In genomic region chrX:36873765-36874164, GRCm38 (mm10) we compare ENCODE assay signal across 8 mouse cellular contexts. TPM values are rescaled to one million over a fixed set of nuclear protein-coding genes. Genes with fewer than 3 reads are reported as not detected.
DNase-seq lines count a peak whose midpoint lies in the region; ATAC-seq and TF ChIP-seq lines count a peak whose summit lies in the region.

Ube2a (plus strand) TSS chrX:36873900.
C330007P06Rik (minus strand) TSS chrX:36874111.

- H3K4me2 ChIP-seq in forebrain, embryonic 12.5 days, result peak within 1 kb of the TSS; percentile 58
- H3K4me2 ChIP-seq in liver, embryonic 13.5 days, result peak within 1 kb of the TSS; percentile 78

- H3K27ac ChIP-seq in ES-E14 (ENCODE audit: insufficient read depth, low read depth, low read length, poor library complexity, severe bottlenecking), result peak within 1 kb of the TSS; percentile 65
- peak within 1 kb of the TSS; percentile 82 for H3K27ac ChIP-seq in forebrain, embryonic 12.5 days
- H3K27ac ChIP-seq in hindbrain, embryonic 10.5 days, result peak within 1 kb of the TSS; percentile 90
- H3K27ac ChIP-seq in liver, embryonic 13.5 days, result peak within 1 kb of the TSS; percentile 69

- peak; percentile 22 for DNase-seq in cerebellum, adult 9-10 months
- DNase-seq in cerebellum, postnatal 14 days, result no peak
- no peak for DNase-seq in ES-E14 (ENCODE audit: low read depth, low spot score)
- DNase-seq in hindbrain, embryonic 10.5 days (ENCODE audit: low spot score), result no peak
- DNase-seq in liver, embryonic 13.5 days, result no peak
- no peak for DNase-seq in ovary, postnatal 10 days (ENCODE audit: low spot score)
- DNase-seq in urinary bladder, postnatal 25 days (ENCODE audit: low spot score), result no peak

- no peaks in the 10 kb centered on the region for H3K36me3 ChIP-seq in ES-E14 (ENCODE audit: control insufficient read depth, insufficient read depth, low read length, poor library complexity, severe bottlenecking)
- no peaks in the 10 kb centered on the region for H3K36me3 ChIP-seq in forebrain, embryonic 12.5 days (replicated peaks)
- H3K36me3 ChIP-seq in hindbrain, embryonic 10.5 days, result 0 out of 2 replicates have a peak, but pooled peaks cover 3% of the 10 kb centered on the region
- peaks cover 3% of the 10 kb centered on the region; the same call in 1 of the 2 replicates for H3K36me3 ChIP-seq in liver, embryonic 13.5 days

- in situ Hi-C loops in ES-E14 (cut with MboI; ENCODE audit: low sequenced_read_pairs in 2 of 2, unreplicated experiment in 2 of 2), result no loop called here

- 21% methylated on average over 8 of the region's 8 CpGs for WGBS in forebrain, embryonic 12.5 days
- 24% methylated on average over 8 of the region's 8 CpGs for WGBS in hindbrain, embryonic 10.5 days
- 11% methylated on average over 8 of the region's 8 CpGs for WGBS in liver, embryonic 13.5 days (ENCODE audit: insufficient replicate concordance)

- peak within 1 kb of the TSS; percentile 96 for H3K9ac ChIP-seq in ES-E14 (ENCODE audit: insufficient read depth, low read depth, low read length, poor library complexity, severe bottlenecking)
- H3K9ac ChIP-seq in forebrain, embryonic 12.5 days, result peak within 1 kb of the TSS; percentile 84
- H3K9ac ChIP-seq in liver, embryonic 13.5 days, result peak within 1 kb of the TSS; percentile 91

- 0 out of 2 replicates have a peak, but pooled peaks have one; percentile 17 for ATAC-seq in forebrain, embryonic 12.5 days (ENCODE audit: low FRiP score)
- ATAC-seq in liver, embryonic 13.5 days (ENCODE audit: low read depth), result 0 out of 2 replicates have a peak, but pooled peaks have one; percentile 16

- H3K9me3 ChIP-seq in ES-E14 (ENCODE audit: control insufficient read depth, insufficient read depth, low read depth, low read length), result no peaks in the 10 kb centered on the region
- no peaks in the 10 kb centered on the region; the same call in 1 of the 2 replicates for H3K9me3 ChIP-seq in forebrain, embryonic 12.5 days
- H3K9me3 ChIP-seq in hindbrain, embryonic 10.5 days, result peaks cover 7% of the 10 kb centered on the region; the same call in 1 of the 2 replicates
- no peaks in the 10 kb centered on the region for H3K9me3 ChIP-seq in liver, embryonic 13.5 days (replicated peaks)

- no peaks in the 10 kb centered on the region; a peak in 1 of 4 replicates for H3K4me1 ChIP-seq in ES-E14 (ENCODE audit: control insufficient read depth in 2 of 2, insufficient read depth in 2 of 2, low read length in 2 of 2, poor library complexity in 1 of 2)
- H3K4me1 ChIP-seq in forebrain, embryonic 12.5 days, result peaks cover 4% of the 10 kb centered on the region; the same call in 1 of the 2 replicates
- H3K4me1 ChIP-seq in hindbrain, embryonic 10.5 days (replicated peaks), result peaks cover 7% of the 10 kb centered on the region
- peaks cover 13% of the 10 kb centered on the region for H3K4me1 ChIP-seq in liver, embryonic 13.5 days (replicated peaks)

- H3K27me3 ChIP-seq in forebrain, embryonic 12.5 days, result no peaks in the 10 kb centered on the region
- no peaks in the 10 kb centered on the region for H3K27me3 ChIP-seq in hindbrain, embryonic 10.5 days (ENCODE audit: insufficient read depth, poor library complexity, severe bottlenecking)
- H3K27me3 ChIP-seq in liver, embryonic 13.5 days, result no peaks in the 10 kb centered on the region

- peak within 1 kb of the TSS; percentile 69 to 91 for H3K4me3 ChIP-seq in ES-E14 (ENCODE audit: insufficient read depth in 1 of 2, low read depth in 1 of 2, low read length in 2 of 2, poor library complexity in 1 of 2, severe bottlenecking in 1 of 2)
- peak within 1 kb of the TSS; percentile 68 for H3K4me3 ChIP-seq in forebrain, embryonic 12.5 days (replicated peaks)
- H3K4me3 ChIP-seq in hindbrain, embryonic 10.5 days, result peak within 1 kb of the TSS; percentile 73
- H3K4me3 ChIP-seq in liver, embryonic 13.5 days (replicated peaks), result peak within 1 kb of the TSS; percentile 81

TF ChIP-seq in ES-E14, 5 proteins besides CTCF, POLR2A, EP300 and RAD21:
- no peak for TF ChIP-seq ZNF384 (IDR thresholded peaks at IDR 0.05; ENCODE audit: low read depth, low read length)
- no peak for TF ChIP-seq ZC3H11A (IDR thresholded peaks at IDR 0.05; ENCODE audit: borderline replicate concordance, low read depth, low read length)
- TF ChIP-seq CHD2 (IDR thresholded peaks at IDR 0.05; ENCODE audit: low read depth, low read length), result no peak
- no peak for TF ChIP-seq HCFC1 (IDR thresholded peaks at IDR 0.05; ENCODE audit: borderline replicate concordance, insufficient read depth, low read length)
- TF ChIP-seq MAFK (IDR thresholded peaks at IDR 0.05; ENCODE audit: insufficient read depth, low read depth, low read length), result no peak

RNA-seq across cellular contexts. Expression of gene Ube2a, which starts in this region (rescaled TPM):
- total RNA-seq in ES-E14 (2012; rRNA removed), result 57.3 and 77.3 TPM in 2 replicates
- 120 and 122 TPM in 2 replicates for polyA plus RNA-seq in forebrain, embryonic 12.5 days (2016; fragmentation: Nextera tagmentation; extraction: Ambion mirVana)
- 133 TPM in 2 replicates for polyA plus RNA-seq in hindbrain, embryonic 10.5 days (2016; fragmentation: Nextera tagmentation; extraction: Ambion mirVana)
- polyA plus RNA-seq in liver, embryonic 13.5 days (2015; fragmentation: Nextera tagmentation; extraction: Ambion mirVana), result 92.7 and 95.2 TPM in 2 replicates

RNA-seq across cellular contexts. Expression of gene C330007P06Rik, which starts in this region (rescaled TPM):
- 27.4 and 30.2 TPM in 2 replicates for total RNA-seq in ES-E14 (2012; rRNA removed)
- 33.0 and 33.5 TPM in 2 replicates for polyA plus RNA-seq in forebrain, embryonic 12.5 days (2016; fragmentation: Nextera tagmentation; extraction: Ambion mirVana)
- polyA plus RNA-seq in hindbrain, embryonic 10.5 days (2016; fragmentation: Nextera tagmentation; extraction: Ambion mirVana), result 25.1 and 31.5 TPM in 2 replicates
- 15.3 and 21.3 TPM in 2 replicates for polyA plus RNA-seq in liver, embryonic 13.5 days (2015; fragmentation: Nextera tagmentation; extraction: Ambion mirVana)
